Mouse (Mus musculus) CH12.LX (cell line): ENCODE measurements around the gene Mplkip. TPM values are rescaled to one million over a fixed set of nuclear protein-coding genes. Genes with fewer than 3 reads are reported as not detected.

Source experiments
- DNase-seq: peaks from one replicate; pipeline ENCODE4 v3.0.0-alpha.2; 2013; ENCODE audit errors: extremely low read depth
- H3K27ac ChIP-seq: 2 replicates; pipeline ENCODE4 v1.5.1; 2012; ENCODE audit warnings: low read depth, mild to moderate bottlenecking, control low read depth, moderate library complexity; ENCODE audit not compliant: insufficient read depth
- H3K27me3 ChIP-seq: replicated peaks from 2 replicates; pipeline ENCODE3; 2012; ENCODE audit warnings: inconsistent platforms
- H3K36me3 ChIP-seq, 2 experiments: replicated peaks in 1 of 2; 2 replicates each; pipeline versions ENCODE3 to v1.6.1; 2012; ENCODE audit warnings: inconsistent platforms in 1 of 2, low read length in 1 of 2, mild to moderate bottlenecking in 1 of 2, mixed read lengths in 1 of 2, moderate library complexity in 1 of 2; ENCODE audit not compliant: control insufficient read depth in 1 of 2, insufficient read depth in 1 of 2
- H3K4me1 ChIP-seq, 2 experiments: 2 replicates each; pipeline ENCODE4 v1.6.1; 2012; ENCODE audit warnings: inconsistent platforms in 1 of 2, moderate library complexity in 1 of 2; ENCODE audit not compliant: insufficient read depth in 2 of 2, control insufficient read depth in 1 of 2
- H3K4me2 ChIP-seq: 2 replicates; pipeline ENCODE4 v1.6.1; 2012; ENCODE audit warnings: low read depth, mild to moderate bottlenecking, control low read depth; ENCODE audit not compliant: poor library complexity, insufficient read depth, severe bottlenecking
- H3K4me3 ChIP-seq, 3 experiments: fragments of 150-350 bp in 1 of 3; sonication (generic) in 1 of 3; replicated peaks in 1 of 3; 2 replicates each; pipeline versions ENCODE3 to v1.5.1; 2011 to 2012; ENCODE audit warnings: low read depth in 2 of 3, low read length in 2 of 3, mild to moderate bottlenecking in 2 of 3, moderate library complexity in 2 of 3, control low read depth in 1 of 3, improper control_type of control experiment in 1 of 3, inconsistent platforms in 1 of 3, mixed read lengths in 1 of 3; ENCODE audit not compliant: poor library complexity in 1 of 3
- H3K79me2 ChIP-seq: replicated peaks from 2 replicates; pipeline ENCODE4 v1.6.1; 2012; ENCODE audit warnings: mild to moderate bottlenecking, moderate library complexity; ENCODE audit not compliant: control insufficient read depth, poor library complexity, insufficient read depth, severe bottlenecking; ENCODE audit errors: extremely low read depth
- H3K9ac ChIP-seq: 2 replicates; pipeline ENCODE4 v1.6.1; 2012; ENCODE audit warnings: low read depth, mild to moderate bottlenecking, control low read depth, moderate library complexity; ENCODE audit not compliant: insufficient read depth
- H3K9me3 ChIP-seq: replicated peaks from 2 replicates; pipeline ENCODE3; 2012; ENCODE audit warnings: low read length, inconsistent platforms, mixed read lengths
- CHD1 ChIP-seq: IDR thresholded peaks from 2 replicates; pipeline ENCODE4 v1.6.1; 2012; ENCODE audit warnings: low read depth, low read length, improper control_type of control experiment, inconsistent platforms
- CTCF ChIP-seq, 2 experiments: IDR thresholded peaks in 1 of 2; conservative IDR thresholded peaks in 1 of 2; 2 replicates each; pipeline ENCODE4 v1.5.1; 2011 to 2012; ENCODE audit warnings: low read depth in 2 of 2, low read length in 2 of 2, improper control_type of control experiment in 1 of 2, inconsistent platforms in 1 of 2, mild to moderate bottlenecking in 1 of 2, moderate library complexity in 1 of 2
- EP300 ChIP-seq: IDR thresholded peaks from 2 replicates; pipeline ENCODE4 v1.6.1; 2011; ENCODE audit warnings: low read length, improper control_type of control experiment
- ETS1 ChIP-seq: conservative IDR thresholded peaks from 2 replicates; pipeline ENCODE4 v1.6.1; 2012; ENCODE audit warnings: low read depth, mild to moderate bottlenecking, inconsistent platforms, low read length, improper control_type of control experiment, moderate library complexity
- GABPA ChIP-seq: IDR thresholded peaks from 2 replicates; pipeline ENCODE4 v1.6.1; 2012; ENCODE audit warnings: low read depth, low read length, improper control_type of control experiment, inconsistent platforms; ENCODE audit not compliant: insufficient replicate concordance
- HCFC1 ChIP-seq: IDR thresholded peaks from 2 replicates; pipeline ENCODE4 v1.6.1; 2012; ENCODE audit warnings: low read depth, mild to moderate bottlenecking, inconsistent platforms, low read length, improper control_type of control experiment
- IRF4 ChIP-seq: IDR thresholded peaks from 2 replicates; pipeline ENCODE4 v1.6.1; 2014; ENCODE audit warnings: low read depth, mild to moderate bottlenecking, inconsistent platforms, low read length, improper control_type of control experiment
- JUN ChIP-seq: IDR thresholded peaks from 2 replicates; pipeline ENCODE4 v1.6.1; 2011; ENCODE audit warnings: low read depth, mild to moderate bottlenecking, low read length, improper control_type of control experiment, moderate library complexity; ENCODE audit not compliant: insufficient read depth
- MXI1 ChIP-seq: IDR thresholded peaks from 2 replicates; pipeline ENCODE4 v1.6.1; 2011; ENCODE audit warnings: mild to moderate bottlenecking, low read depth, low read length, improper control_type of control experiment
- NRF1 ChIP-seq: IDR thresholded peaks from 2 replicates; pipeline ENCODE4 v1.6.1; 2014; ENCODE audit warnings: low read depth, mild to moderate bottlenecking, inconsistent platforms, low read length, improper control_type of control experiment, moderate library complexity
- POLR2A ChIP-seq: IDR thresholded peaks from 2 replicates; pipeline ENCODE4 v1.6.1; 2011; ENCODE audit warnings: low read depth, mild to moderate bottlenecking, improper control_type of control experiment, low read length
- POLR2AphosphoS2 ChIP-seq: IDR thresholded peaks from 2 replicates; pipeline ENCODE4 v1.6.1; 2011; ENCODE audit warnings: low read depth, low read length, improper control_type of control experiment
- RCOR1 ChIP-seq: conservative IDR thresholded peaks from 2 replicates; pipeline ENCODE4 v1.6.1; 2012; ENCODE audit warnings: low read depth, mild to moderate bottlenecking, inconsistent platforms, low read length, improper control_type of control experiment
- SMC3 ChIP-seq: IDR thresholded peaks from 2 replicates; pipeline ENCODE4 v1.6.1; 2011; ENCODE audit warnings: low read depth, low read length, improper control_type of control experiment
- TBP ChIP-seq: conservative IDR thresholded peaks from 2 replicates; pipeline ENCODE4 v1.6.1; 2011; ENCODE audit warnings: low read depth, low read length, improper control_type of control experiment
- TCF12 ChIP-seq: IDR thresholded peaks from 2 replicates; pipeline ENCODE4 v1.6.1; 2014; ENCODE audit warnings: low read depth, mild to moderate bottlenecking, inconsistent platforms, low read length, improper control_type of control experiment
- UBTF ChIP-seq: IDR thresholded peaks from 2 replicates; pipeline ENCODE4 v1.6.1; 2012; ENCODE audit warnings: low read depth, mild to moderate bottlenecking, inconsistent platforms, low read length, improper control_type of control experiment, moderate library complexity
- USF1 ChIP-seq: IDR thresholded peaks from 2 replicates; pipeline ENCODE4 v1.6.1; 2014; ENCODE audit warnings: low read depth, mild to moderate bottlenecking, inconsistent platforms, low read length, improper control_type of control experiment
- USF2 ChIP-seq: conservative IDR thresholded peaks from 2 replicates; pipeline ENCODE4 v1.6.1; 2011; ENCODE audit warnings: low read depth, low read length, improper control_type of control experiment
- ZC3H11A ChIP-seq: IDR thresholded peaks from 2 replicates; pipeline ENCODE4 v1.6.1; 2012; ENCODE audit warnings: low read depth, mild to moderate bottlenecking, inconsistent platforms, low read length, improper control_type of control experiment
- dilution Hi-C: fragments of 300-500 bp; cut with MboI; formaldehyde crosslinking; loops from 2 replicates; pipeline ENCODE4 v1.14.3; 2020; ENCODE audit warnings: low sequenced_read_pairs; ENCODE audit not compliant: extremely low pct_unique_long_range_greater_than_20kb, extremely low pct_ligation_motif_present
- in situ Hi-C: fragments of 300-500 bp; cut with MboI; formaldehyde crosslinking; loops from 3 replicates; pipeline ENCODE4 v1.14.3; 2019; ENCODE audit warnings: low sequenced_read_pairs, low pct_ligation_motif_present, low pct_unique_long_range_greater_than_20kb, mixed read lengths
- polyA plus RNA-seq: library from polyadenylated mRNA; unstranded; fragments of >175 nt; gene quantifications from 2 replicates; pipeline ENCODE4 v1.2.1, GENCODE M21; 2012; ENCODE audit warnings: low read depth; ENCODE audit not compliant: insufficient read length
- total RNA-seq, 2 experiments: library from RNA; depleted of rRNA; stranded (reverse); fragments of 300-350 nt in 1 of 2; fragments of >200 nt in 1 of 2; gene quantifications; 2 replicates each; pipeline ENCODE4 v1.2.3; 2012 to 2014

The Mplkip gene
- total and polyA plus RNA-seq, 3 experiments: 12.5 to 33.4 (median 30.0) TPM

- peaks cover 25 to 54% of the 10 kb centered on the region in 2 experiments for H3K36me3 ChIP-seq
These were observed 22.4 kb downstream of the Mplkip start for GRCm38 (mm10) chr13:17717357-17717756.

GRCm38 (mm10) chr13:17727922-17728321, 32.9 kb downstream of the Mplkip start:
- in situ Hi-C loops: loop anchor here (25.0 kb wide), 1 partner anchor 259 kb away; the partner anchor contains the start of gene Yae1d1
- Histone ChIP-seq H3K36me3 (peaks cover 13 to 30% of the 10 kb centered on the region in 2 experiments), H3K27me3 (no peaks in the 10 kb centered on the region), H3K9me3 (no peaks in the 10 kb centered on the region), H3K79me2 (no peaks in the 10 kb centered on the region), H3K9ac (no peak overlapping the region), H3K4me1 (no peaks in the 10 kb centered on the region), H3K4me2 (no peak overlapping the region), H3K27ac (no peak overlapping the region), H3K4me3 (no peak overlapping the region)
- TF ChIP-seq MXI1: no peak
- no peak for TF ChIP-seq UBTF
- TF ChIP-seq USF1: no peak
- no peak for TF ChIP-seq POLR2AphosphoS2
- no peak for TF ChIP-seq CHD1
- TF ChIP-seq USF2: no peak
- no peak for TF ChIP-seq NRF1
- TF ChIP-seq TCF12: no peak
- TF ChIP-seq IRF4: no peak
- TF ChIP-seq SMC3: no peak
- TF ChIP-seq POLR2A: no peak
- no peak for TF ChIP-seq ETS1
- no peak for TF ChIP-seq GABPA
- TF ChIP-seq JUN: no peak
- no peak for DNase-seq
- dilution Hi-C loops: no loop called here

More at GRCm38 (mm10) chr13:17717357-17717756, 22.4 kb downstream of the Mplkip start:
- H3K4me3 ChIP-seq: no peak overlapping the region
- TF ChIP-seq EP300 (no peak), USF1 (no peak)
- no peaks in the 10 kb centered on the region for H3K9me3 ChIP-seq
- no peaks in the 10 kb centered on the region for H3K79me2 ChIP-seq
- in situ Hi-C loops: no loop called here
- dilution Hi-C loops: no loop called here
- H3K4me2 ChIP-seq: no peak overlapping the region
- no peaks in the 10 kb centered on the region for H3K27me3 ChIP-seq
- no peak for DNase-seq
- no peak overlapping the region for H3K9ac ChIP-seq
- H3K27ac ChIP-seq: no peak overlapping the region
- no peaks in the 10 kb centered on the region for H3K4me1 ChIP-seq

GRCm38 (mm10) chr13:17728798-17729197, 33.8 kb downstream of the Mplkip start:
- no peak for DNase-seq
- no peak for TF ChIP-seq NRF1
- no peak for TF ChIP-seq ZC3H11A
- no peak for TF ChIP-seq RCOR1
- TF ChIP-seq HCFC1: no peak
- TF ChIP-seq CTCF (conservative IDR thresholded peaks at IDR 0.05 in 1 of 2, IDR thresholded peaks at IDR 0.05 in 1 of 2; ENCODE audit: low read depth in 2 of 2, low read length in 2 of 2): no peak
- TF ChIP-seq ETS1: no peak
- TF ChIP-seq TBP: no peak
- TF ChIP-seq UBTF: no peak
- TF ChIP-seq, all 38 proteins: peak for 0
- Histone ChIP-seq H3K4me3 (no peak overlapping the region), H3K9me3 (no peaks in the 10 kb centered on the region), H3K27me3 (no peaks in the 10 kb centered on the region), H3K4me2 (no peak overlapping the region), H3K27ac (no peak overlapping the region), H3K9ac (no peak overlapping the region), H3K4me1 (no peaks in the 10 kb centered on the region), H3K36me3 (peaks cover 13 to 25% of the 10 kb centered on the region in 2 experiments), H3K79me2 (no peaks in the 10 kb centered on the region)
- dilution Hi-C loops (no loop called here), in situ Hi-C loops (loop anchor here (25.0 kb wide), 1 partner anchor 259 kb away; the partner anchor contains the start of gene Yae1d1)
